Mouse (Mus musculus) urinary bladder, adult 18-20 months (tissue): Measurements from ENCODE around the gene Zpr1.

Experiments used
- DNase-seq, 2 experiments: peaks; one replicate each; pipeline ENCODE4 v3.0.0; 2022; ENCODE audit warnings: low spot score in 2 of 2, mixed read lengths in 2 of 2

Gene Zpr1

GRCm38 (mm10) chr9:46328572-46329249 lies 55.8 kb downstream of the Zpr1 start:
- peak in 1 of 2 experiments; percentile 9 for DNase-seq

DNA sequence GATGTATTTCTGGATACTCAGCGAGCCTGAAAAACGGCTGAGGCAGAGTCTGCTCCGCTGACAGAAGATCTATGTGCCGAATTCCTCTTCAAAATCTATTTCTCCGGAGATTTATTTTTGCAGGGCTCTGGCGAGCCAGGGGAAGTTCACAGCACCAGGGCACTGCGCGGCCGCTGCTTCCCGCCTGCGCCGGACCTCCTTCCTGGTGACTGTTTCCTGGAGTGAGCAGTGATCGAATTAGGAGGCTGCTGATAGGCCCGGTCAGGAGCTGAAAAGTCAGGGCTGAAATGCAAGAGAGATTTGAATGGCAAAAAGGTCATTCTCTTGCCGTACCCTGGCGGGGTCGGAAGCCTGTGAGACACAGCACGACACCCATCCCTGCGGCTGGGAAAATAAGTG lies 56.4 kb downstream of the Zpr1 start:
- peak in 1 of 2 experiments; percentile 7 for DNase-seq

- no peak for DNase-seq
These were observed 57.1 kb downstream of the Zpr1 start for GRCm38 (mm10) chr9:46329801-46330585.

DNA sequence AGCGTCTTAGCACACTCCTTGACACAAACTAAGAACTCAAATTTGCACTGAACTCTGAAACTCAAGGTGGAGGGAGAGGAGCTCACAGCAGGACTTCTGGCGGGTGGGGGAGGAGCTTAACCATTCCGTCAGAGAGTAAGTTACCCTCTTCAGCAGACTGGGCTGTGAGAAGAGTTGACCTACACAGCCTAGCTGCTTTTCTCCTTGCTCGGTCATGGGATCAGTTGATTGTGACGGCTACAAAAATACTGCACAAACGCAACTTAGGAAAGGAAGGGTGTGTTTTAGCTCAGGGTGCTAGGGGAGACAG lies 57.7 kb downstream of the Zpr1 start:
- DNase-seq, result no peak

DNA sequence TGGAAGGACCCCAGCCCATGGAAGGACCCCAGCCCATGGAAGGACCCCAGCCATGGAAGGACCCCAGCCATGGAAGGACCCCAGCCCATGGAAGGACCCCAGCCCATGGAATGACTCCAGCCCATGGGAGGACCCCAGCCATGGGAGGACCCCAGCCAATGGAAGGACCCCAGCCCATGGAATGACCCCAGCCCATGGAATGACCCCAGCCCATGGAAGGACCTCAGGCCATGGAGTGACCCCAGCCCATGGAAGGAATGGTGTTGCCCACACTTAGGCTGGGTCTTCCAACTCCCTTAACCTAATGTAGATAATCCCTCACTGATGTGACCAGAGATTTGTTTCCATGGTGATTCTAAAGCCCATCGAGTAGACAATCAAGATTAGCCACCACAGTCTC lies 58.4 kb downstream of the Zpr1 start:
- no peak for DNase-seq
